Mouse (Mus musculus): Measurements from ENCODE around the gene Exosc2. TPM values are rescaled to one million over a fixed set of nuclear protein-coding genes. Genes with fewer than 3 reads are reported as not detected.

Exosc2 gene
- polyA plus RNA-seq, 2 experiments: 25.3 to 27.2 TPM

GRCm38 (mm10) chr2:31637311-31637710 lies 33.2 kb upstream of the Exosc2 start:
- DNase-seq (ENCODE audit: low read depth in 3 of 3, low spot score in 3 of 3) (no peak), ATAC-seq (ENCODE audit: insufficient read depth) (no peak)
- Histone ChIP-seq H3K4me1 (replicated peaks; ENCODE audit: control insufficient read depth in 2 of 2, insufficient read depth in 2 of 2, low read length in 1 of 2) (no peaks in the 10 kb centered on the region), H3K27me3 (ENCODE audit: control insufficient read depth, insufficient read depth, low read length) (peaks cover 99% of the 10 kb centered on the region), H3K27ac (no peak overlapping the region), H3K9ac (replicated peaks) (no peak overlapping the region), H3K36me3 (replicated peaks; ENCODE audit: control insufficient read depth, insufficient read depth, low read depth) (no peaks in the 10 kb centered on the region), H3K4me2 (ENCODE audit: low read depth) (no peak overlapping the region), H3K9me3 (ENCODE audit: control insufficient read depth, low read length) (no peaks in the 10 kb centered on the region), H3K4me3 (ENCODE audit: insufficient read depth in 1 of 2, low read depth in 2 of 2, low read length in 2 of 2) (no peak overlapping the region)
- 3% methylated on average over 12 of the region's 12 CpGs for WGBS (ENCODE audit: insufficient replicate concordance)
- TF ChIP-seq CTCF (IDR thresholded peaks at IDR 0.05; ENCODE audit: low read depth) (no peak), EP300 (IDR thresholded peaks at IDR 0.05; ENCODE audit: low read depth) (no peak)

- no peak overlapping the region for H3K4me3 ChIP-seq (ENCODE audit: insufficient read depth in 1 of 2, low read depth in 2 of 2, low read length in 2 of 2)
- TF ChIP-seq CTCF (IDR thresholded peaks at IDR 0.05; ENCODE audit: low read depth): peak; percentile 50
- TF ChIP-seq EP300 (IDR thresholded peaks at IDR 0.05; ENCODE audit: low read depth): no peak
- no peaks in the 10 kb centered on the region for H3K4me1 ChIP-seq (replicated peaks; ENCODE audit: control insufficient read depth in 2 of 2, insufficient read depth in 2 of 2, low read length in 1 of 2)
- H3K9me3 ChIP-seq (ENCODE audit: control insufficient read depth, low read length): no peaks in the 10 kb centered on the region
- H3K36me3 ChIP-seq (replicated peaks; ENCODE audit: control insufficient read depth, insufficient read depth, low read depth): no peaks in the 10 kb centered on the region
- ATAC-seq (ENCODE audit: insufficient read depth) (no peak), DNase-seq (ENCODE audit: low read depth in 3 of 3, low spot score in 3 of 3) (no peak)
- no peak overlapping the region for H3K4me2 ChIP-seq (ENCODE audit: low read depth)
- WGBS (ENCODE audit: insufficient replicate concordance): under 1% methylated on average over 22 of the region's 22 CpGs
- no peak overlapping the region for H3K9ac ChIP-seq (replicated peaks)
- H3K27me3 ChIP-seq (ENCODE audit: control insufficient read depth, insufficient read depth, low read length): peaks cover 100% of the 10 kb centered on the region
- H3K27ac ChIP-seq: no peak overlapping the region
These were observed 32.7 kb upstream of the Exosc2 start for GRCm38 (mm10) chr2:31637807-31638206.

- TF ChIP-seq CTCF (IDR thresholded peaks at IDR 0.05; ENCODE audit: low read depth) (no peak), EP300 (IDR thresholded peaks at IDR 0.05; ENCODE audit: low read depth) (no peak)
- H3K4me1 ChIP-seq (replicated peaks; ENCODE audit: control insufficient read depth in 2 of 2, insufficient read depth in 2 of 2, low read length in 1 of 2): no peaks in the 10 kb centered on the region
- no peaks in the 10 kb centered on the region for H3K36me3 ChIP-seq (replicated peaks; ENCODE audit: control insufficient read depth, insufficient read depth, low read depth)
- no peak overlapping the region for H3K9ac ChIP-seq (replicated peaks)
- DNase-seq (ENCODE audit: low read depth in 3 of 3, low spot score in 3 of 3) (no peak), ATAC-seq (ENCODE audit: insufficient read depth) (no peak)
- H3K4me3 ChIP-seq (ENCODE audit: insufficient read depth in 1 of 2, low read depth in 2 of 2, low read length in 2 of 2): no peak overlapping the region
- H3K27me3 ChIP-seq (ENCODE audit: control insufficient read depth, insufficient read depth, low read length): peaks cover 100% of the 10 kb centered on the region
- no peak overlapping the region for H3K4me2 ChIP-seq (ENCODE audit: low read depth)
- 5% methylated on average over 33 of the region's 34 CpGs for WGBS (ENCODE audit: insufficient replicate concordance)
- H3K9me3 ChIP-seq (ENCODE audit: control insufficient read depth, low read length): no peaks in the 10 kb centered on the region
- H3K27ac ChIP-seq: no peak overlapping the region
These were observed 31.7 kb upstream of the Exosc2 start for GRCm38 (mm10) chr2:31638581-31639465.

- ATAC-seq (ENCODE audit: insufficient read depth) (no peak), DNase-seq (ENCODE audit: low read depth in 3 of 3, low spot score in 3 of 3) (no peak)
- Histone ChIP-seq H3K27me3 (ENCODE audit: control insufficient read depth, insufficient read depth, low read length) (peaks cover 99% of the 10 kb centered on the region), H3K9me3 (ENCODE audit: control insufficient read depth, low read length) (no peaks in the 10 kb centered on the region), H3K27ac (no peak overlapping the region), H3K36me3 (replicated peaks; ENCODE audit: control insufficient read depth, insufficient read depth, low read depth) (no peaks in the 10 kb centered on the region), H3K4me2 (ENCODE audit: low read depth) (no peak overlapping the region), H3K9ac (replicated peaks) (no peak overlapping the region), H3K4me3 (ENCODE audit: insufficient read depth in 1 of 2, low read depth in 2 of 2, low read length in 2 of 2) (no peak overlapping the region), H3K4me1 (replicated peaks; ENCODE audit: control insufficient read depth in 2 of 2, insufficient read depth in 2 of 2, low read length in 1 of 2) (no peaks in the 10 kb centered on the region)
- TF ChIP-seq CTCF (IDR thresholded peaks at IDR 0.05; ENCODE audit: low read depth): no peak
- no peak for TF ChIP-seq EP300 (IDR thresholded peaks at IDR 0.05; ENCODE audit: low read depth)
- 2% methylated on average over 12 of the region's 13 CpGs for WGBS (ENCODE audit: insufficient replicate concordance)
These were observed 31.1 kb upstream of the Exosc2 start for GRCm38 (mm10) chr2:31639466-31639760.

GRCm38 (mm10) chr2:31639901-31640608 lies 30.5 kb upstream of the Exosc2 start, which contains the start of gene Prdm12:
TSS of gene Prdm12 (plus strand) at chr2:31640037.
- H3K4me2 ChIP-seq (ENCODE audit: low read depth): no peak within 1 kb of the TSS
- no peaks in the 10 kb centered on the region for H3K36me3 ChIP-seq (replicated peaks; ENCODE audit: control insufficient read depth, insufficient read depth, low read depth)
- no peak within 1 kb of the TSS for H3K4me3 ChIP-seq (ENCODE audit: insufficient read depth in 1 of 2, low read depth in 2 of 2, low read length in 2 of 2)
- DNase-seq (ENCODE audit: low read depth in 3 of 3, low spot score in 3 of 3): no peak
- no peak within 1 kb of the TSS for H3K27ac ChIP-seq
- no peak within 1 kb of the TSS for H3K9ac ChIP-seq (replicated peaks)
- WGBS (ENCODE audit: insufficient replicate concordance): 2% methylated on average over 41 of the region's 41 CpGs
- peaks cover 98% of the 10 kb centered on the region for H3K27me3 ChIP-seq (ENCODE audit: control insufficient read depth, insufficient read depth, low read length)
- ATAC-seq (ENCODE audit: insufficient read depth): no peak
- TF ChIP-seq CTCF (IDR thresholded peaks at IDR 0.05; ENCODE audit: low read depth): no peak
- no peak for TF ChIP-seq EP300 (IDR thresholded peaks at IDR 0.05; ENCODE audit: low read depth)
- no peaks in the 10 kb centered on the region for H3K4me1 ChIP-seq (replicated peaks; ENCODE audit: control insufficient read depth in 2 of 2, insufficient read depth in 2 of 2, low read length in 1 of 2)
- no peaks in the 10 kb centered on the region for H3K9me3 ChIP-seq (ENCODE audit: control insufficient read depth, low read length)

All from liver, embryonic 14.5 days (tissue).